Mouse (Mus musculus) kidney, adult 2 months (tissue): ENCODE measurements at regions not wholly inside any gene's neighbourhood (a gene's known extent, or its start where the extent isn't known, plus 50 kb on each side); places are given as distances from the start of the nearest gene placed in this dataset.

Experiments
- DNase-seq: peaks from one replicate; pipeline ENCODE4 v3.0.0; 2021
- H3K27ac ChIP-seq: fragments of 200-500 bp; 2 replicates; pipeline ENCODE4 v1.5.1; 2012; ENCODE audit warnings: low read depth, low read length, control low read depth, inconsistent platforms; ENCODE audit not compliant: insufficient read depth
- H3K27me3 ChIP-seq: fragments of 200-500 bp; replicated peaks from 2 replicates; pipeline ENCODE4 v1.6.1; 2012; ENCODE audit warnings: mild to moderate bottlenecking, moderate library complexity, low read length, inconsistent platforms; ENCODE audit not compliant: control insufficient read depth, insufficient read depth
- H3K36me3 ChIP-seq: fragments of 200-500 bp; 2 replicates; pipeline ENCODE4 v1.6.1; 2012; ENCODE audit warnings: mild to moderate bottlenecking, moderate library complexity, low read length, inconsistent platforms; ENCODE audit not compliant: control insufficient read depth, insufficient read depth
- H3K4me1 ChIP-seq: fragments of 200-500 bp; 2 replicates; pipeline ENCODE4 v1.6.1; 2011; ENCODE audit warnings: low read length; ENCODE audit not compliant: control insufficient read depth, insufficient read depth
- H3K4me3 ChIP-seq: fragments of 200-500 bp; 2 replicates; pipeline ENCODE4 v1.5.1; 2011; ENCODE audit warnings: mild to moderate bottlenecking, low read depth, low read length, control low read depth; ENCODE audit not compliant: insufficient read depth
- CTCF ChIP-seq: fragments of 200-500 bp; conservative IDR thresholded peaks from 2 replicates; pipeline ENCODE4 v1.5.1; 2011; ENCODE audit warnings: low read depth, mild to moderate bottlenecking, control low read depth, low read length, moderate library complexity, mixed read lengths; ENCODE audit not compliant: insufficient read depth, insufficient read length
- POLR2A ChIP-seq: fragments of 200-500 bp; IDR thresholded peaks from one replicate; pipeline ENCODE4 v1.6.1; 2011; ENCODE audit warnings: low read depth, low read length, control low read depth
- WGBS: fragments of 180-500 bp; shearing (Covaris S2); methylation state at CpG from one replicate; pipeline ENCODE4 v1.1.7; 2018; 5-methylcytosine and 5-hydroxymethylcytosine counted together

- H3K27ac ChIP-seq: no peak overlapping the region
- WGBS: 84% methylated on average over 2 of the region's 2 CpGs
These were observed 630.7 kb downstream of the Kcnj2 start for GRCm38 (mm10) chr11:111696668-111697067.

GRCm38 (mm10) chr11:111699862-111700261 is 633.9 kb downstream of the Kcnj2 start:
- H3K36me3 ChIP-seq: no peaks in the 10 kb centered on the region
- H3K4me1 ChIP-seq: no peaks in the 10 kb centered on the region
- H3K4me3 ChIP-seq: no peak overlapping the region
- H3K27me3 ChIP-seq: no peaks in the 10 kb centered on the region
- DNase-seq: no peak
- 87% methylated on average over 3 of the region's 3 CpGs for WGBS
- H3K27ac ChIP-seq: no peak overlapping the region
- no peak for TF ChIP-seq CTCF
- no peak for TF ChIP-seq POLR2A

More at GRCm38 (mm10) chr11:111696668-111697067, 630.7 kb downstream of the Kcnj2 start:
- no peak for DNase-seq
- no peak overlapping the region for H3K4me3 ChIP-seq
- TF ChIP-seq POLR2A (no peak), CTCF (no peak)
- H3K36me3 ChIP-seq: no peaks in the 10 kb centered on the region
- H3K27me3 ChIP-seq: no peaks in the 10 kb centered on the region
- H3K4me1 ChIP-seq: no peaks in the 10 kb centered on the region

- no peak overlapping the region for H3K4me3 ChIP-seq
- H3K27ac ChIP-seq: no peak overlapping the region
- WGBS: 14% methylated on average over 4 of the region's 4 CpGs
- TF ChIP-seq CTCF (no peak), POLR2A (no peak)
- no peaks in the 10 kb centered on the region for H3K36me3 ChIP-seq
- DNase-seq: no peak
- no peaks in the 10 kb centered on the region for H3K27me3 ChIP-seq
- H3K4me1 ChIP-seq: no peaks in the 10 kb centered on the region
These were observed 640.9 kb downstream of the Kcnj2 start for GRCm38 (mm10) chr11:111706882-111707281.

GRCm38 (mm10) chr11:111715401-111715800 is 649.4 kb downstream of the Kcnj2 start:
- WGBS: 51% methylated on average over 5 of the region's 5 CpGs
- DNase-seq: no peak
- H3K4me1 ChIP-seq: no peaks in the 10 kb centered on the region
- H3K4me3 ChIP-seq: no peak overlapping the region
- no peaks in the 10 kb centered on the region for H3K36me3 ChIP-seq
- no peaks in the 10 kb centered on the region for H3K27me3 ChIP-seq
- TF ChIP-seq CTCF: no peak
- TF ChIP-seq POLR2A: no peak
- H3K27ac ChIP-seq: no peak overlapping the region

- Histone ChIP-seq H3K4me3 (no peak overlapping the region), H3K27me3 (no peaks in the 10 kb centered on the region), H3K27ac (no peak overlapping the region), H3K4me1 (no peaks in the 10 kb centered on the region), H3K36me3 (no peaks in the 10 kb centered on the region)
- TF ChIP-seq CTCF (no peak), POLR2A (no peak)
- DNase-seq: no peak
- 58% methylated on average over 4 of the region's 4 CpGs for WGBS
These were observed 656.3 kb downstream of the Kcnj2 start for GRCm38 (mm10) chr11:111722276-111722675.

GRCm38 (mm10) chr11:111728148-111728547 is 662.2 kb downstream of the Kcnj2 start:
- H3K27ac ChIP-seq: no peak overlapping the region
- no peaks in the 10 kb centered on the region for H3K4me1 ChIP-seq
- TF ChIP-seq CTCF (no peak), POLR2A (no peak)
- H3K27me3 ChIP-seq: no peaks in the 10 kb centered on the region
- H3K4me3 ChIP-seq: no peak overlapping the region
- H3K36me3 ChIP-seq: no peaks in the 10 kb centered on the region
- 79% methylated on average over 4 of the region's 4 CpGs for WGBS
- DNase-seq: no peak

- H3K27ac ChIP-seq: no peak overlapping the region
- no peak for DNase-seq
- no peaks in the 10 kb centered on the region for H3K27me3 ChIP-seq
- H3K4me1 ChIP-seq: no peaks in the 10 kb centered on the region
- no peaks in the 10 kb centered on the region for H3K36me3 ChIP-seq
- WGBS: 20% methylated on average over 8 of the region's 8 CpGs
- H3K4me3 ChIP-seq: no peak overlapping the region
- no peak for TF ChIP-seq CTCF
- TF ChIP-seq POLR2A: no peak
These were observed 666.1 kb downstream of the Kcnj2 start for GRCm38 (mm10) chr11:111732096-111732495.

- H3K27me3 ChIP-seq: no peaks in the 10 kb centered on the region
- 83% methylated on average over 1 of the region's 1 CpGs for WGBS
- TF ChIP-seq POLR2A (no peak), CTCF (no peak)
These were observed 669.5 kb downstream of the Kcnj2 start for GRCm38 (mm10) chr11:111735446-111735845.

More at GRCm38 (mm10) chr11:111735446-111735845, 669.5 kb downstream of the Kcnj2 start:
- no peaks in the 10 kb centered on the region for H3K4me1 ChIP-seq
- H3K4me3 ChIP-seq: no peak overlapping the region
- no peaks in the 10 kb centered on the region for H3K36me3 ChIP-seq
- peak; percentile 1 for DNase-seq
- H3K27ac ChIP-seq: no peak overlapping the region
